Mouse (Mus musculus) adrenal gland, adult (tissue): ENCODE data around the gene Gas7.

Source experiments
- DNase-seq, 2 experiments: peaks; one replicate each; pipeline ENCODE4 v3.0.0; 2022 to 2023; ENCODE audit warnings: low spot score in 1 of 2; ENCODE audit not compliant: inconsistent age in 2 of 2

Gene Gas7

DNA sequence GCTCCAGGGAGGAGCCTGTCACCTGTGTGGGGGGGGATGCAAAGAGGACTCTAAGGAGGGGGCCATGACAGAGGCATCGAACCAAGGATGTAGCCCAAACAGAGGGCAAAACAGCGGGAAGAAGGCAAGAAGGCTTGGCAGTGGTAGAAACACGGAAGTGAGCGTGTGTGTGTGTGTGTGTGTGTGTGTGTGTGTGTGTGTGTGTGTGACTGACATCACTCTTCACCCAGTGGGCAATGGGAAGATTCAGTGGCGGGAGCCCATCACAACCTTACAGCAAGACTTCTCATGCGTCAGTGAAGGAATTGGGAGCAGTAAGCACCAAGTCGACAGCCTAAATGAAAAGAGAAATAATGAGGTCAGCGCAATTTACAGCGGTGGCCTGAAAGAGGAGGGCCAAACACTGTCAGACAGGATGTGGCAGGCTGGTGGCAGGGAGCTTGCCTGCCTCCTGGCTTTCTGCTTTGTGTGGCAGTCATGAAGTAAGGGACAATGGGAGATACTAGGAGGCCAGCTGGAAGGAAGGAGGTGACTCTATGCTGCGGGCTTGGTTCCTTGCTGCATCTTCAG is 153.0 kb downstream of the Gas7 start:
- DNase-seq = no peak

GRCm38 (mm10) chr11:67612158-67612839 is 157.1 kb downstream of the Gas7 start:
- no peak for DNase-seq

- DNase-seq = no peak
Observed at GRCm38 (mm10) chr11:67616557-67617239, 161.5 kb downstream of the Gas7 start.

DNA sequence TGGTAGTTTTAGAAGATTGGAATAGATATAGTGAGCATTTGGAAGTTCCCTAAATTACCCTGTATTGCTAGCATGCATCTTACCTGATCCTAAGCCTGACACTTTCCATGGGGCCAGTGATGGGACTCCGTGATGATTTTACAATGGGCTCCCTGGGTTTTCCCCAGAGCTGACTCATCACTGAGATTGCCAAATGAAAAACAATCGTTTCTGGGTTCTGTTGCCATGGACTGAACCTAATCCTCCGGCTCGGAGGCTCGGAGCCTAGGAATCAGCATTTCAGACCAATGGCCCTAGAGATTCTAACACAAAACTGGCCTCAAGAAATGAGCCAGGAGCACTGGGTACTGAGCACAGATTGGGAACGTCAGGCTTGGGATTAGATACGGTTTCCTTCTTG is 167.1 kb downstream of the Gas7 start:
- DNase-seq = peak in 1 of 2 experiments; percentile 66

- DNase-seq = no peak
Observed at GRCm38 (mm10) chr11:67627179-67627578, 171.9 kb downstream of the Gas7 start.

DNA sequence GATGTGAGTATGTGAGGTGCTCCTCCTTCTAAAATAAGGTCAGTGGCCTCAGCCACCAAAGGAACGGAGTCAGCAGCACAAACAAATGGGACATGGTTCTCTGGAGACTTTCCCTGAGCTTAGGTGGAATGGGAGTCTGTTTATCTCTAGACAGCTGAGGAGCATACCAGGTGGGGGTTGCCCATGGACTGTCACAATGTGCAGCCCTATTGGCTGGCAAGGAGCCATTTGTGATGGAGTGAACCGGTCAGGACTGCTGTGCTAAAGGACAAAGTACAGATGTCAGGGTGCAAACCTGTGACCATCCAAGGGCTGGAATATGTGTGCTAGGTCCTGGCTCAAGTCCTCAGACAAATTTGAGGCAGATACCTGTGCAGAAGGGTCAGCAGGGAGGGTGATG is 173.3 kb downstream of the Gas7 start:
- DNase-seq = no peak

DNA sequence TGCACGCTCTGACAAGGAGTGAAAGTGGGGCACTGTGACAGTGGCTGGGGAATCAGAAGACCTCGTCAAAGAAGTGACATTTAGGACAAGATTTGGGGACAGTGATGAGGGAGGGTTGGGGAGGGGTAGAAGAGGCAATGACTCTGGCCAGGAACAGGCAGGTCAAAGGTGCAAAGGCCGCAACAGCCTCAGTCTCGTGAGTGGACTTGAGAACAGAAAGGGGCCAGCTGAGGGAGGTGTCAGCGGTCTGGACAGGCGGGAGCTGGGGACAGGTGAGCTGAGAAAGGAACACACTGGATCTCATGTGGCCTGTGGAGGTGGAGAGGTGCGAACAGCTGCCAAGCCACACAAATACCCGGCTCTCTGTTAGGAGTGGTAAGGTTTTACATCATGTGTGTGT is 177.7 kb downstream of the Gas7 start:
- no peak for DNase-seq

DNA sequence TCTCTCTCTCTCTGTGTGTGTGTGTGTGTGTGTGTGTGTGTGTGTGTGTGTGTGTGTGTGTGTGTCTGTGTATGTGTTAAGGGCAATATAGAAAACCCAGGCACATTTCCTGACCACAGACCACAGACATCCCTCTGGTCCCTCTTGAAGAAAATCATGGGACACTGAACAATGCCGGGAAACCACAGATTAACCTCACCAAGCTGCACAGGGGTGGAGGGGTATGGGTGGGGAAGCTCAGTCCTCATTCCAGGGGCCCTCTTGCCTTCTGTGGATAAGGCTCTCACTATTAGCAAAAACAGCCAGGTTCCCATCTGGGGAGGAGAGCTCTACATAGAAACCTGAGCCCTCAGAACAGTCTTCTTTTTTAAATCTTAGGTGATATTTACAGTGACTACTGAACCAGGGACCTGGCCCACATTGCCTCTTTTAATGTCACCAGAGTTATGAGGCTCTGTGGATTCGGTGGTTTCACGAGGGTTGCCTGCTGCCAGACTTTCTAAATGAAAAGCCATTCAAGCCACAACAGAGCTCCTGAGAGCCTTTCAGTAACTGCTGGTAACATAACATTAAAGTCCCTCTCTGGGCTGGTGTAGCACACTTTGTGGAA is 178.5 kb downstream of the Gas7 start:
- DNase-seq = no peak

GRCm38 (mm10) chr11:67636201-67636600 is 181.0 kb downstream of the Gas7 start:
- DNase-seq = no peak

GRCm38 (mm10) chr11:67636905-67637586 is 181.8 kb downstream of the Gas7 start:
- DNase-seq = no peak

- peak; percentile 79 to 88 for DNase-seq
Observed at GRCm38 (mm10) chr11:67638401-67638800, 183.2 kb downstream of the Gas7 start.

GRCm38 (mm10) chr11:67640299-67640698 is 185.1 kb downstream of the Gas7 start:
- DNase-seq = no peak

GRCm38 (mm10) chr11:67642421-67642820 is 187.2 kb downstream of the Gas7 start:
- peak; percentile 73 to 85 for DNase-seq

DNA sequence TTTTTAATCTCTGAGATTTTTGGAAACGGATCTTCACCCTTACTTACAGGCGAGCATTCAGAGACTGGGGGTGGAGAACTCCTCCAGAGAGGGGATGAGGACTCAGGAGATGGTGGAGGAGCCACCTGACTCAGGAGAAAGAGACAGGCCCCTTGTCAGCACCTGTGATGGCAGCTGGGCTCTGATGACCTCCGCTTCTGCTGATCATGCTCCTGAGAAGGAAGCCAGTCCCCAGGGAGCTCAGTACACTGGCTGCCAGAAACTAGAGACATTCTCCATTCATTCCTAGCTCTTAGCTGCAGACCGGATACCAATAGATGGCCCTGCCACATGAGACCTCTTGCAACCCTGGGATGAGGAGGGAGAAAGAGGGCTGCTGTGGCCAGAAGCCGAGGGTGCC is 187.6 kb downstream of the Gas7 start:
- no peak for DNase-seq

DNA sequence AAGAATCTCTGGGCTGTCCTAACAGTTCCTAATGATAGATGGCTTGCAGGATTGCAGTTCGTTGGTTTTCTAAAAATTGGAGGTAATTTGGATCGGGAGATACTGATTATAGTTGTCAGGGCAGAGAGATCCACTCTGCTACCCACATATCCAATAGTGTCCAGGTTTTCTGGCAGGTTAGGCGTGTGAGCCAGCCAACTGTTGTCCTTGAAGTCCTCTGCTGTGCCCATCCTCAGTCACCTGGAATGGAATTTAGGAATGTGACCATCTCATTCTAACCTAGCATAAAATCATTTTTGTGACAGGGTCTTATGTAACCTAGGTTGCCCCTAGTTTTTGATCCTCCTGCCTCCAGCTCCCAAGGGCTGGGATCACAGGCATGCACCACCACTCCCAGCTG is 188.2 kb downstream of the Gas7 start:
- peak in 1 of 2 experiments; percentile 46 for DNase-seq

GRCm38 (mm10) chr11:67644632-67645149 is 189.5 kb downstream of the Gas7 start:
- no peak for DNase-seq

DNA sequence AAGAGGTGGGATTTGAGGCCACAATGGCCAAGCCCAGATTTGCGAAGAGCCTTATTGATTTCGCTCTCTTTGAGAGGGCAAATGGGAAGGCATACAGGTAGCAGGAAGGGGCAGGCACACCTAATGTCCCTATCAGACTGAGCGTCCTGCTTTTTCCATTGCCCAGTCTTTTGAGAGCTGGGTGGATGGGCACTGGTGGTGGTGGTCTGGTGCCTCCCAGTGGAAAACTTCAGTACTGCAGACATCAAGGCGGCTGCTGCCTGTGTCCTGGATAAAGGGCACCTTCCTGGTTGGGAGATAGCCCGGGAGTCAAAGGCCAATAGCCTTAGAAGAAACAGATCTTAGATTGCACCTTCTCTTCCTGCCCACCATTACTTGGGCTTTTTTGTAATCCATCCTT is 192.5 kb downstream of the Gas7 start:
- peak; percentile 87 to 96 for DNase-seq

GRCm38 (mm10) chr11:67648651-67649407 is 193.6 kb downstream of the Gas7 start:
- DNase-seq = no peak

GRCm38 (mm10) chr11:67649971-67650707 is 194.9 kb downstream of the Gas7 start:
- DNase-seq = no peak

DNA sequence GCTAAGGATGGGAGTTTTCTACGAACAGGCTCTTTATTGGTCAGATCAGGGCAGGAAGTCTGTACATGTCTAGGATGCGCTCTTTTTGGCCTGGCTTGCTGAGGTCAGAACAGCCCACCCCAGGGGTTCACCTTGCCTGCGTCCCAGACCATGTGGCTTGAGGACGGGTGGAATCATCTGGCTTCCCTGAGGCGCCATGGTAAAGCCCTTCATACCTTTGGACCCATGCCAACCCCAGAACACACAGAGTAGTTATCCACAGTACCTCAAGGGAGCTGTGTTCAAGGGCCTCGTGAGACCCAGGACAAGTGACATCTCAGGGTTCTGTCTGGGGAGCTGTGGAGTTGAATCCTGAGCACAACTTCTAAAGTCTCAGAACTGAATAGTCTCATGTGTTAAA is 196.5 kb downstream of the Gas7 start:
- no peak for DNase-seq
